Mouse (Mus musculus) midbrain, embryonic 14.5 days (tissue): ENCODE results near the gene Gpnmb. TPM values are rescaled to one million over a fixed set of nuclear protein-coding genes. Genes with fewer than 3 reads are reported as not detected.
A peak's percentile ranks its signal among the peaks of the same experiment; 100 is the strongest.

ENCODE experiments used
- ATAC-seq: fragments of 200-750 bp; cut with Nextera tagmentation; 2 replicates; pipeline ENCODE4 v1.8.0; 2017; ENCODE audit warnings: moderate number of reproducible peaks, moderate library complexity; ENCODE audit not compliant: low FRiP score, low TSS enrichment
- DNase-seq: peaks from one replicate; pipeline ENCODE4 v3.0.0-alpha.2; 2015
- H3K27ac ChIP-seq: fragments of 300-500 bp; sonication (generic); replicated peaks from 2 replicates; pipeline ENCODE4 v1.5.1; 2014; ENCODE audit warnings: mild to moderate bottlenecking, low read depth, low read length, moderate library complexity
- H3K27me3 ChIP-seq: fragments of 300-500 bp; sonication (generic); 2 replicates; pipeline ENCODE4 v1.6.1; 2014; ENCODE audit warnings: low read length, control low read depth, mixed read lengths; ENCODE audit not compliant: control insufficient read depth, insufficient read depth
- H3K36me3 ChIP-seq: fragments of 300-500 bp; sonication (generic); 2 replicates; pipeline ENCODE4 v1.6.1; 2014; ENCODE audit warnings: low read length, control low read depth; ENCODE audit not compliant: control insufficient read depth, insufficient read depth
- H3K4me1 ChIP-seq: fragments of 300-500 bp; sonication (generic); 2 replicates; pipeline ENCODE4 v1.6.1; 2014; ENCODE audit warnings: mild to moderate bottlenecking, antibody characterized with exemption, low read length, control low read depth; ENCODE audit not compliant: control insufficient read depth, insufficient read depth
- H3K4me2 ChIP-seq: fragments of 300-500 bp; sonication (generic); 2 replicates; pipeline ENCODE4 v1.6.1; 2014; ENCODE audit warnings: mild to moderate bottlenecking, low read length, moderate library complexity
- H3K4me3 ChIP-seq: fragments of 300-500 bp; sonication (generic); replicated peaks from 2 replicates; pipeline ENCODE4 v1.5.1; 2014; ENCODE audit warnings: low read depth, low read length
- H3K9ac ChIP-seq: fragments of 300-500 bp; sonication (generic); replicated peaks from 2 replicates; pipeline ENCODE4 v1.6.1; 2014; ENCODE audit warnings: mild to moderate bottlenecking, low read length, moderate library complexity
- H3K9me3 ChIP-seq: fragments of 300-500 bp; sonication (generic); 2 replicates; pipeline ENCODE4 v1.6.1; 2016; ENCODE audit warnings: low read length, control low read depth, mixed read lengths; ENCODE audit not compliant: control insufficient read depth
- WGBS: fragments of 180-500 bp; shearing (Covaris S2); extraction: QIAGEN DNeasy Blood & Tissue Kit; methylation state at CpG from one replicate; pipeline ENCODE4 v1.1.7; 2014; 5-methylcytosine and 5-hydroxymethylcytosine counted together
- polyA plus RNA-seq: library from polyadenylated mRNA; unstranded; fragments of >200 nt; fragmentation: Nextera tagmentation; extraction: Ambion mirVana; gene quantifications from 2 replicates; pipeline ENCODE4 v1.2.1, GENCODE M21; 2014

Gene Gpnmb
- polyA plus RNA-seq, 1 experiment from 2014 or later, result 1.2 TPM

DNA sequence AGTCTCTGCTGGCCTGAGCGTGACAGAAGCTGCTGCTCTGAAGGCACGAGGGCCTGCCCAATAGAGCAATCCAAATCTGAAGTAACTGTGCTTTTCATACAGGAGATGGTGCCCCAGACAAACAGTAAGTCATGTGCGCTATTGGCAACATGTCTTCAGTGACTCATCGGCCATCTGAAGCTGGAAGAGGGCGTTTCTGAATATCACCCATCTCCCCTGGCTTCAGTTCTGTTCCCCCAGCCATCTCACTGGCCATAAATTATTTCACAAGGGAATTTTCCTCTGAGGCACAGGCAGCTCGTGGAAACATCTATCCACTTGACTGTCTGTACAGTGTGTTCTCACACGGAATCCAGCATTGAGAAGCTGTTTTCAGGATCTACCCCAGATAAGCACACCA, 60.1 kb downstream of the Gpnmb start:
- Histone ChIP-seq H3K36me3 (peaks cover 61% of the 10 kb centered on the region), H3K9ac (no peak overlapping the region), H3K27ac (peak overlapping the region; percentile 49; the same call in 1 of the 2 replicates), H3K4me1 (no peaks in the 10 kb centered on the region), H3K4me2 (no peak overlapping the region), H3K4me3 (no peak overlapping the region), H3K9me3 (no peaks in the 10 kb centered on the region), H3K27me3 (no peaks in the 10 kb centered on the region)
- WGBS, result 91% methylated on average over 7 of the region's 7 CpGs
- ATAC-seq (no peak), DNase-seq (no peak)

DNA sequence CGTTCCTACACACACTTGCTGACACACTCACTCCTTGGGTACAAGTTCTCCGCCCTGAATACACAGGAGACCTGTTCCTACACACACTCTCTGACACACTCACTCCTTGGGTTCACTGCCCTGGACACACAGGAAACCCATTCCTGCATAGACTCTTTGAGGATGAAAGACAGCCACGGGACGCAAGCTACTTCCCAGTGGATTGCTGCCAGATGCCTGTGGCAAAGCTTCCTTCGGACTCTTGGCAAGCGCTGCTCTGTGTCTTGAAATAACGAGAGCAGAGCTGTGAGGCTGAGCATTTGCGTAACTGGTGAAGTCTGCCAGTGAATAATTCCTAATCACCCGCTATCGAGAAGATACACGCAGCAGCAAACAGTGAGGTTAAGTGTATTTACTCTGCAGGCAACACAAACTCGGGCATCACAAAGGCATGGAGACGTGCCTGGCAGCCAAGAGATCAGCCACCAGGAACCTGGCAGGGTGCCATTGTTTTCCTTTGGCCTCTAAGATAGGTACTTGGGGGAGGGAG, 60.7 kb downstream of the Gpnmb start:
- Histone ChIP-seq H3K9ac (no peak overlapping the region), H3K4me2 (no peak overlapping the region), H3K4me1 (no peaks in the 10 kb centered on the region), H3K9me3 (no peaks in the 10 kb centered on the region), H3K36me3 (peaks cover 57% of the 10 kb centered on the region), H3K4me3 (no peak overlapping the region), H3K27ac (peak overlapping the region; percentile 49), H3K27me3 (no peaks in the 10 kb centered on the region)
- ATAC-seq (no peak), DNase-seq (peak; percentile 69)
- 53% methylated on average over 13 of the region's 13 CpGs for WGBS

DNA sequence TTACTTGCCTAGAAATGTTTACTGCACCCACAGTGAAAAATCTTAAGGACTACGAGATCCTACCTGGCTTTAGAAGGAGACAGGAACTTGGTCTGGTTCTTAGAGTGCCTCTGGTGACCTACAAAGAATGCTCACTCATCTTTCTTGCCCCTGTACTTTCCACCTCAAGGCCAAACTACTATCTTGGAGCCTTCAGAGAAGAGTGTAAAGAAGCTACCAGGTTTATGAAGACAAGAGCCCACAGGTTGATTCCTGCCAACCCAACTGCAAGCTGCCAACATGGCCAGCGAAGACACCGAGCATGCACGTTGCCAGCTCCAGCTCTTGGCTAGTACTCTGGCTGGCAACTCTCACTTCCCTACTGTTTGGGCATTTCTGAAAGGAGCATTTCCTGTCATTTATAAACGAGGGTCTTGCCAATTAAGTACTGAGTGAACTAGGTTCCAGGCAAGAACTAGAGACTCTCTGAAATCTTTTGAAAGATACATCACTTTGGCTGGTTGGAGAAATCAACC, 61.3 kb downstream of the Gpnmb start:
- ATAC-seq (no peak), DNase-seq (no peak)
- Histone ChIP-seq H3K36me3 (peaks cover 58% of the 10 kb centered on the region), H3K4me2 (no peak overlapping the region), H3K27ac (peak overlapping the region; percentile 49; the same call in 1 of the 2 replicates), H3K4me3 (no peak overlapping the region), H3K4me1 (no peaks in the 10 kb centered on the region), H3K9ac (no peak overlapping the region), H3K9me3 (no peaks in the 10 kb centered on the region), H3K27me3 (no peaks in the 10 kb centered on the region)
- WGBS, result 85% methylated on average over 5 of the region's 5 CpGs

DNA sequence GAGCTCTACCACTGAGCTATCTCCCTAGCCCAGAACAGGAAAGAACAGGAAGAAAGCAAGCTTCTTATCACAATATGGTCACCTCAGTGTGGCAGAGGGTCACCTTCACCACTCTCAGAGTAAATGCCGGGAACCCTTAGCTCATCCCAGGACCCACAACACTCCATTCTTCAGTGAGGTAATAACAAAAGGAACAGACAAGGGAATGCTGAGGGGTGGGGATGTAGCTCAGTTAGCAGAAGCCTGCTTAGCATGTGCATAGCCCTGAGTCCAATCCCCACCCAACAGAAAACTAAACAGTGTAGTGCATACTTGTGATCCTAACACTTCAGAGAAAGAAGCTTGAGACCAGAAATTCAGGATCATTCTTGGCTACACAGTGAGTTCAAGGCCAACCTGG, 62.7 kb downstream of the Gpnmb start:
- Histone ChIP-seq H3K27me3 (no peaks in the 10 kb centered on the region), H3K4me2 (no peak overlapping the region), H3K4me1 (no peaks in the 10 kb centered on the region), H3K27ac (no peak overlapping the region), H3K4me3 (no peak overlapping the region), H3K36me3 (peaks cover 55% of the 10 kb centered on the region), H3K9ac (no peak overlapping the region), H3K9me3 (no peaks in the 10 kb centered on the region)
- DNase-seq (no peak), ATAC-seq (no peak)
- 83% methylated on average over 1 of the region's 1 CpGs for WGBS

DNA sequence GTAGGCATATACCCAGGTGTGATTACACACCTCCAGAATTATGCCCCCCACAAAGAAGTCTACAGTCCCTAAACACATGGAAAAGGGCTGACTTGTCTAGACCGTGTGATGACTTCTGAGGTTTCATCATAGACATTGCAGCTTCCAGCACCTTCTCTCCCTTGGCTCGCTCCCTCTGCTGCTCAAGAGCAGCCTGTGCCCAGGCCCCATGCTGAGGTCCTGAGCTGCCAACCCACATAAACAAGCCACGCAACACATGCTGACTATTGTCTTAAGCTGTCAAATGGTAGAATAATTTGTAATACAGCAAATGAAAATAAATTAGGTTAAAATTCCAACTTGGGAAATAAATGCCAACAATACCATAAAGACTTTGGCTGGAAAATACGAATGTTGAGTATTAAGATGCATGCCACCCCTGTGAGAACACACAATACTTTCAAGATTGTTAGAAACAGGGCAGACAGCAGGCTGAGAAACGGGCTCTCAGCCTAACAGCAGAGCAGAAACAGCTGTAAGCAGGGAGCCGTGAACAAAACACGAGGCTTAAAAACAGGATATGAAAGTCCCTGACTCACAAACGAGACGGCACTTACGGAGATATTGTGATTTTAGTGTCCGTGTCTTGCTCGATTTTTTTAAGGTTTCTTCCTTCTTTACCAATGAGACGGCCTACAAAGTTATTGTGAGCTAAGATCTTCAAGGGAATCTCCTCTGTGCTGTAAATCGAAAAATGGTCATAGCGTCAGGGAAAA, 70.6 kb downstream of the Gpnmb start:
- Histone ChIP-seq H3K9me3 (no peaks in the 10 kb centered on the region), H3K36me3 (peaks cover 49% of the 10 kb centered on the region), H3K27me3 (no peaks in the 10 kb centered on the region), H3K4me2 (no peak overlapping the region), H3K9ac (no peak overlapping the region), H3K4me1 (no peaks in the 10 kb centered on the region), H3K4me3 (no peak overlapping the region), H3K27ac (no peak overlapping the region)
- DNase-seq, result no peak
- no peak for ATAC-seq
- 93% methylated on average over 15 of the region's 15 CpGs for WGBS

DNA sequence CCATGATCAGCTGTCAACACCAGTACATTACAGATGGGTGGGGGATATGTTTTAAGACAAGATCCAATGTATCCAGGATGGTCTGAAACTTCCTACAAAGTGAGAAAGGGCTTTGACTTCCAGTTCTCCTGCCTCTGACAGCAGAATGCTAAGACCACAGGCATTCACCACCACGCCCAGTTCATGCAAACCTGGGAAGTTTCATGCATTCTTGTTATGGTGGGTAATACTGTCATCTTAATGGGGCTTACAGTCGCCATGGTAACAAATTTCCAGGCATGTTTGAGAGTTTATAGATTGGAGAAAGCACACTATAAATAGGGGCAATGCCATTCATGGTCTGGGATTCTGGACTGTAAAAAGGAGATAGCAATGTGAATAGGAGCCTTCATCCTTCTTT, 72.8 kb downstream of the Gpnmb start:
- Histone ChIP-seq H3K27me3 (no peaks in the 10 kb centered on the region), H3K4me2 (no peak overlapping the region), H3K27ac (no peak overlapping the region), H3K4me3 (no peak overlapping the region), H3K9ac (no peak overlapping the region), H3K36me3 (peaks cover 30% of the 10 kb centered on the region), H3K9me3 (no peaks in the 10 kb centered on the region), H3K4me1 (no peaks in the 10 kb centered on the region)
- WGBS, result 90% methylated on average over 2 of the region's 2 CpGs
- DNase-seq, result no peak
- no peak for ATAC-seq

DNA sequence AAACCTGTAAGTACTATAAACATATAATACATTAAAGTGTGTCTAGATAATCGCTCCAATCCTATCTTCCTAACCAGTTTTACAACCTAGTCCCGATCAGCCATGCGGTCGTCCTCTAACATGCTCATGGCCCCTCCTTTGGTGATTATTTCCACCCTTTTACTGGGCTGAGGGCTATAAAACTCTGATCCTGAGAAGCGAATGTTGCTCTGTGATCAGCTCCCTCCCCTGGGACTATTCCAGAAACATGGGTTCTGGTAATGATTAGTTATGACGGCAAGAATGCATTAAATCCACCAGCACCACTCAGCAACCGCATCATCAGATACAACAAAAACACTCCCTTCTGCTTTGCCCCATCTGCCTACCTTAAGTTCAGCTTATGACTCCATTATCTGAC, 77.5 kb downstream of the Gpnmb start:
- Histone ChIP-seq H3K4me1 (no peaks in the 10 kb centered on the region), H3K36me3 (peaks cover 13% of the 10 kb centered on the region), H3K27ac (no peak overlapping the region), H3K9ac (no peak overlapping the region), H3K4me3 (no peak overlapping the region), H3K9me3 (no peaks in the 10 kb centered on the region), H3K4me2 (no peak overlapping the region), H3K27me3 (no peaks in the 10 kb centered on the region)
- DNase-seq, result no peak
- WGBS, result 82% methylated on average over 7 of the region's 7 CpGs
- no peak for ATAC-seq

DNA sequence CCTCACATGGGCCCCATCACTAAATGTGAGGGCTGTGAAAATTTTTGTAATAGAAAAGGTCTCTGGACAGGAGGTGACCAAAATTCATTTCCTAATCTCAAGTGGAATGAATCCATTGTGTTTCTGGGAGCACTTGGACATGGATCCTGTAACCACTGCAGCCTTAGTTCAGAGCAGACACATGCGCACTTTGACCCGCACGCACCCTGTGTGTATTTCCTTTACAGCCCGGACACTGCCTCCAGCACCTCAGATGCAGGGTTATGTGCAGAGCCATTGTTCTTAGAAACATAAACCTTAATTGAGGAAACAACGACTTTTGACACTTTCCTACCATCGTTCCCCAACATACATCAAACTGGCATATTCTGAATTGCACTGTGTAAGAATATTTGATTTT, 78.1 kb downstream of the Gpnmb start:
- Histone ChIP-seq H3K27ac (no peak overlapping the region), H3K4me1 (no peaks in the 10 kb centered on the region), H3K36me3 (peaks cover 7% of the 10 kb centered on the region), H3K27me3 (no peaks in the 10 kb centered on the region), H3K9ac (no peak overlapping the region), H3K4me3 (no peak overlapping the region), H3K9me3 (no peaks in the 10 kb centered on the region), H3K4me2 (no peak overlapping the region)
- 95% methylated on average over 6 of the region's 6 CpGs for WGBS
- no peak for ATAC-seq
- no peak for DNase-seq

DNA sequence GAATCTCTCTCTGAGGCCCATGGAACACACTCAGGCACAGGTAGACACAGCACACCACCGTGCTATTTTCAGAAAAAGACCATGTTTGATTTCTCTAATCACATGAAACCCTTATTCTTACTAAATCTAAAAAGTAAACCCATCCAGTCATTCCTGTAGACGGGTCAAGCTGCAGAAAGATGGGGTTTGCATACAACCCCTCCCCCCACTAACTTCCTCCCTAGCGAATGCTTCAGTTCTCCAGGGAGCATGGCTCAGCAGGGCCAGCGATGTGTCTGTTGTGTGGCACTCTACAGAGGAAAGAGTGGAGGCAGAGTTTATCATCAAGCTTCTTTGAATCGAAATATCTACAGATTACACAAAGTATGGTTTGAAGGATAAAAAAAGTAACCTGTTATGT, 79.2 kb downstream of the Gpnmb start:
- Histone ChIP-seq H3K27ac (no peak overlapping the region), H3K9me3 (no peaks in the 10 kb centered on the region), H3K4me1 (no peaks in the 10 kb centered on the region), H3K36me3 (peaks cover 7% of the 10 kb centered on the region), H3K4me3 (no peak overlapping the region), H3K9ac (no peak overlapping the region), H3K27me3 (no peaks in the 10 kb centered on the region), H3K4me2 (no peak overlapping the region)
- 84% methylated on average over 5 of the region's 5 CpGs for WGBS
- DNase-seq (no peak), ATAC-seq (no peak)
